Mouse (Mus musculus): ENCODE measurements around the gene Aldh3a2.

GRCm38 (mm10) chr11:61300205-61300604 lies 32.9 kb upstream of the Aldh3a2 start:
- TF ChIP-seq CTCF (IDR thresholded peaks at IDR 0.05; ENCODE audit: low read depth, low read length), result no peak
- TF ChIP-seq POLR2A (IDR thresholded peaks at IDR 0.05; ENCODE audit: extremely low read depth, insufficient read depth, low read length), result no peak
